Comparison of ENCODE assay signal across 13 mouse cellular contexts in the genomic region with DNA sequence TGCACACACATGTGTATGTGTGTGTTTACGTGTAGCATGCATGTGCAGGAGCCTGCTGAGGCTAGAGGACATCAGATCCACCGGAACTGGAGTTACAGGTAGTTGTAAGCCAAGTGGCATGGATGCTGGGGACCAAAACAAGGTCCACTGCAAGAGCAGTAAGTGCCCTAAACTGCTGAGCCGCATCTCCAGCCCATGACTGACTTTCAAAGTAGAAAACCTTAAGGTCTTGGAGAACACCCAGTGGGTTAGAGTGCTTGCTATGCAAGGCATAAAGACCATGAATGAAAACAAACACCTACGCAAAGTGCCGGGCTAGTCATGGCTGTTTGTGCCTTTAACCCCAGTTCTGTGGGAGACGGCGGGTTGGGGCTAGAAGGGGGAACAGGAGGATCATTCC.
DNase-seq lines count a peak whose midpoint lies in the region.
"Had no signal": no experiment of that assay in that cellular context is flagged by ENCODE, and none has a peak within 500 bp of the region (broad histone marks: within the 10 kb centered on the region; RNA-seq: fewer than 3 reads in every experiment).

No protein-coding gene starts in this region.

- intact Hi-C loops in heart, postnatal 10 days (cut with DNase I), result no loop called here

- DNase-seq in heart, adult 11 months, result peak; percentile 60
- no peak for DNase-seq in heart, postnatal 10 days
- DNase-seq: adrenal gland, adult 2 months; adrenal gland, adult 8-10 months; adrenal gland, postnatal 10 days; adrenal gland, postnatal 14 days; adrenal gland, postnatal 25 days; adrenal gland, postnatal 36 days; B cell, adult 2 months; cerebellum, adult 11 months; cerebellum, adult 11-12 months; cerebellum, adult 18-20 months; cerebellum, adult 2 months had no signal
